Mouse (Mus musculus) c-Kit-negative CD71-positive TER-119-positive erythroid progenitor cells, embryonic 14.5 days (primary cell): ENCODE data around the gene Gm20821.
"Not testable (repeated sequence)": the region's sequence is repeated elsewhere in the genome, so short reads cannot be mapped to it uniquely, and the experiment has no call there.

ENCODE experiments used
- DNase-seq: peaks from one replicate; pipeline ENCODE4 v3.0.0-alpha.2; 2013; ENCODE audit warnings: low read depth, low spot score

Gm20821 gene

GRCm38 (mm10) chrY:9781504-9781903, at the start of gene Gm20821:
Gene Gm20821 (plus strand): TSS chrY:9781804.
- DNase-seq: not testable (repeated sequence)
